Mouse (Mus musculus) heart, postnatal 0 days (tissue): ENCODE measurements around the gene Stim1. TPM values are rescaled to one million over a fixed set of nuclear protein-coding genes. Genes with fewer than 3 reads are reported as not detected.

ENCODE experiments used
- ATAC-seq: fragments of 200-750 bp; cut with Nextera tagmentation; 2 replicates; pipeline ENCODE4 v1.8.0; 2017; ENCODE audit warnings: low read depth, moderate number of reproducible peaks, moderate library complexity; ENCODE audit not compliant: insufficient read depth
- DNase-seq: peaks from one replicate; pipeline ENCODE4 v3.0.0-alpha.2; 2016; ENCODE audit warnings: low spot score
- H3K27ac ChIP-seq: fragments of 300-500 bp; sonication (generic); 2 replicates; pipeline ENCODE4 v1.5.1; 2014; ENCODE audit warnings: low read depth, mild to moderate bottlenecking
- H3K27me3 ChIP-seq: fragments of 300-500 bp; sonication (generic); 2 replicates; pipeline ENCODE4 v1.6.1; 2014; ENCODE audit warnings: low read length, mixed read lengths; ENCODE audit not compliant: control insufficient read depth, insufficient read depth
- H3K36me3 ChIP-seq: fragments of 300-500 bp; sonication (generic); replicated peaks from 2 replicates; pipeline ENCODE4 v1.6.1; 2014; ENCODE audit warnings: low read length, mixed read lengths; ENCODE audit not compliant: control insufficient read depth, insufficient read depth
- H3K4me1 ChIP-seq: fragments of 300-500 bp; sonication (generic); 2 replicates; pipeline ENCODE4 v1.6.1; 2014; ENCODE audit warnings: antibody characterized with exemption; ENCODE audit not compliant: control insufficient read depth, insufficient read depth
- H3K4me2 ChIP-seq: fragments of 300-500 bp; sonication (generic); 2 replicates; pipeline ENCODE4 v1.6.1; 2014; ENCODE audit warnings: low read depth, mild to moderate bottlenecking, low read length, moderate library complexity
- H3K4me3 ChIP-seq: fragments of 300-500 bp; sonication (generic); 2 replicates; pipeline ENCODE4 v1.5.1; 2014; ENCODE audit warnings: low read depth, low read length
- H3K9ac ChIP-seq: fragments of 300-500 bp; sonication (generic); replicated peaks from 2 replicates; pipeline ENCODE4 v1.6.1; 2014; ENCODE audit warnings: low read depth, low read length, mixed read lengths
- H3K9me3 ChIP-seq: fragments of 300-500 bp; sonication (generic); replicated peaks from 2 replicates; pipeline ENCODE4 v1.6.1; 2016; ENCODE audit warnings: low read length; ENCODE audit not compliant: control insufficient read depth
- CTCF ChIP-seq: IDR thresholded peaks from 2 replicates; pipeline ENCODE4 v1.5.1; 2016; ENCODE audit warnings: antibody characterized with exemption, control low read depth, low read depth
- EP300 ChIP-seq: IDR thresholded peaks from 2 replicates; pipeline ENCODE4 v1.6.1; 2016; ENCODE audit warnings: antibody characterized with exemption, low read depth
- WGBS: fragments of 180-500 bp; shearing (Covaris S2); extraction: QIAGEN DNeasy Blood & Tissue Kit; methylation state at CpG from one replicate; pipeline ENCODE4 v1.1.7; 2014; 5-methylcytosine and 5-hydroxymethylcytosine counted together
- polyA plus RNA-seq: library from polyadenylated mRNA; unstranded; fragments of >200 nt; fragmentation: Nextera tagmentation; extraction: Ambion mirVana; gene quantifications from 2 replicates; pipeline ENCODE4 v1.2.1, GENCODE M21; 2015
- total RNA-seq: library from RNA; depleted of rRNA; stranded (reverse); fragments of >200 nt; gene quantifications from 2 replicates; pipeline ENCODE4 v1.2.3, GENCODE M21; 2014; ENCODE audit warnings: low replicate concordance

Stim1 gene
- total and polyA plus RNA-seq, 2 experiments from 2014 or later: 11.4 to 59.0 TPM

DNA sequence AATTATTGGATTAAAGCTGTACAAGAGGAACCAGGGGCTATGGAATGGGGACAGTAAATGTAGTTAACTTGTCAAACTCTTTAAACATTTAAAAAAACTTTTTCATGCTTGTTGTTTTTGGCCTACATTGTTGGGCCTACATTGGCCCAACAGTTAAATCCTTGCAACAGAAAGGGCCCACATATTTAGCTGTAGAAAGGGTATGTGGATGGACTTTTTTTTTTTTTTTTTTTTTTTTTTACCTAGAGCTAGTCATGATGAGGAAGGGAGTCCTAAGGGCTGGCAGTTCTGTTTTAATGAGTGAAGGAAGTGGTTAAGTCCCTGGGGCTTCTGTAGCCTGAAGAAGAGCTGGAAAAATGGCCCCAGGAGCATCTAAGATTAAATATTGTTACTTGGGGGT lies 42.7 kb downstream of the Stim1 start:
- no peak for TF ChIP-seq EP300
- Histone ChIP-seq H3K27me3 (0 out of 2 replicates have a peak, but pooled peaks cover 4% of the 10 kb centered on the region), H3K4me3 (no peak overlapping the region), H3K36me3 (no peaks in the 10 kb centered on the region), H3K9ac (no peak overlapping the region), H3K4me1 (no peaks in the 10 kb centered on the region), H3K27ac (no peak overlapping the region), H3K4me2 (no peak overlapping the region), H3K9me3 (no peaks in the 10 kb centered on the region)
- ATAC-seq (no peak), DNase-seq (no peak)

GRCm38 (mm10) chr7:102310821-102311220 lies 43.2 kb downstream of the Stim1 start:
- Histone ChIP-seq H3K4me1 (no peaks in the 10 kb centered on the region), H3K27me3 (0 out of 2 replicates have a peak, but pooled peaks cover 4% of the 10 kb centered on the region), H3K4me2 (no peak overlapping the region), H3K9me3 (no peaks in the 10 kb centered on the region), H3K27ac (no peak overlapping the region), H3K36me3 (no peaks in the 10 kb centered on the region), H3K9ac (no peak overlapping the region), H3K4me3 (no peak overlapping the region)
- 76% methylated on average over 5 of the region's 5 CpGs for WGBS
- DNase-seq (no peak), ATAC-seq (no peak)
- TF ChIP-seq CTCF: no peak
- no peak for TF ChIP-seq EP300

- no peaks in the 10 kb centered on the region for H3K27me3 ChIP-seq
- H3K9me3 ChIP-seq: no peaks in the 10 kb centered on the region
- no peak for ATAC-seq
- no peak overlapping the region for H3K4me3 ChIP-seq
- DNase-seq: no peak
- no peak overlapping the region for H3K27ac ChIP-seq
- TF ChIP-seq EP300 (no peak), CTCF (no peak)
- H3K4me1 ChIP-seq: no peaks in the 10 kb centered on the region
- WGBS: 81% methylated on average over 4 of the region's 4 CpGs
- no peak overlapping the region for H3K9ac ChIP-seq
- no peak overlapping the region for H3K4me2 ChIP-seq
- H3K36me3 ChIP-seq: no peaks in the 10 kb centered on the region
These were observed 45.4 kb downstream of the Stim1 start for GRCm38 (mm10) chr7:102312840-102313534.

- H3K4me1 ChIP-seq: no peaks in the 10 kb centered on the region
- no peaks in the 10 kb centered on the region for H3K27me3 ChIP-seq
- TF ChIP-seq CTCF (no peak), EP300 (no peak)
- DNase-seq (no peak), ATAC-seq (no peak)
- H3K9me3 ChIP-seq: no peaks in the 10 kb centered on the region
- H3K27ac ChIP-seq: no peak overlapping the region
- H3K4me3 ChIP-seq: no peak overlapping the region
- 59% methylated on average over 2 of the region's 2 CpGs for WGBS
- no peak overlapping the region for H3K9ac ChIP-seq
- H3K36me3 ChIP-seq: no peaks in the 10 kb centered on the region
- no peak overlapping the region for H3K4me2 ChIP-seq
These were observed 45.9 kb downstream of the Stim1 start for GRCm38 (mm10) chr7:102313535-102313863.

DNA sequence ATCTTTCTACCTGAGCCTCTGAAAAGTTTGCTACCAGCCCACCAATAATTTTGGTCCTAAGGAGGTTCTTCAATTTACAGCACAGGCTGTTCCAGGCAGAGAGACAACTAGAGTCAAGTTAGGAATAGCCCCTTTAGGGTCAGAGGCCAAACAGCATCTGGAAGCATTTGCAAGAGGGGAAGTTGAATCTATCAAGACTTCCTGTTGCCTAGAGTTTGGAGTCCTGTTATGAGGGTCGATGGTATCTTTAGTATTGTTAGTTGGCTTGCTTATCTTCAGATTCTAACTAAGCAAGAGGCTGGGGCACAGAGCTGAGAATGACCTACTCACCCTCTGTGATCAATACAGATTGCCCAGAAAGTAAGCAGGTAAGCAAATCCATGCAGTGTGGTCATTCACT lies 46.5 kb downstream of the Stim1 start:
- no peaks in the 10 kb centered on the region for H3K4me1 ChIP-seq
- no peak overlapping the region for H3K4me3 ChIP-seq
- H3K9ac ChIP-seq: no peak overlapping the region
- no peaks in the 10 kb centered on the region for H3K27me3 ChIP-seq
- no peaks in the 10 kb centered on the region for H3K36me3 ChIP-seq
- H3K4me2 ChIP-seq: no peak overlapping the region
- 55% methylated on average over 1 of the region's 1 CpGs for WGBS
- H3K9me3 ChIP-seq: no peaks in the 10 kb centered on the region
- ATAC-seq (no peak), DNase-seq (no peak)
- TF ChIP-seq CTCF: no peak
- TF ChIP-seq EP300: no peak
- H3K27ac ChIP-seq: no peak overlapping the region

DNA sequence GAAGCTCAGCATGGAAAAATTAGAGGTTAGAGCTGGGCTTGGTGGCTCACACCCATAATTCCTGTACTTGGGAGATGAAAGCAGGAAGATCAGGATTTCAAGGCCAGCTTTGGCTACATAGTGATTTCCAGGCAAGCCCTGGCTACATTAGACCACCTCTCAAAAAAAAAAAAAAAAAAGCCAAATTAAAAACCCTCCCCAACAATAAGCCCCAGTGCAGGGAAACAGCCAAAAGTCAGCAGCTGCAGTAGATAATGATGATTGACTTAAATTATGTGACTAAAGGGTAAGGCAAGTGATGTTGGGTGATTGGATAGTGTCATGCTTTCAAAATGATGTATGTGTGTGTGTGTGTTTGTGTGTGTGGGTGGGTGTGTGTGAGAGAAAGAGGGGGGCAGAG lies 47.3 kb downstream of the Stim1 start:
- no peaks in the 10 kb centered on the region for H3K36me3 ChIP-seq
- DNase-seq: no peak
- no peak for ATAC-seq
- no peak overlapping the region for H3K4me3 ChIP-seq
- H3K27me3 ChIP-seq: no peaks in the 10 kb centered on the region
- H3K27ac ChIP-seq: no peak overlapping the region
- no peaks in the 10 kb centered on the region for H3K9me3 ChIP-seq
- TF ChIP-seq CTCF: no peak
- H3K4me2 ChIP-seq: no peak overlapping the region
- no peak overlapping the region for H3K9ac ChIP-seq
- H3K4me1 ChIP-seq: no peaks in the 10 kb centered on the region
